Mouse (Mus musculus) WW6 (cell line): ENCODE measurements around the gene Phrf1.

Experiments
- DNase-seq: peaks from one replicate; pipeline ENCODE4 v3.0.0-alpha.2; 2013; ENCODE audit warnings: low read depth, low spot score

Phrf1 gene

DNA sequence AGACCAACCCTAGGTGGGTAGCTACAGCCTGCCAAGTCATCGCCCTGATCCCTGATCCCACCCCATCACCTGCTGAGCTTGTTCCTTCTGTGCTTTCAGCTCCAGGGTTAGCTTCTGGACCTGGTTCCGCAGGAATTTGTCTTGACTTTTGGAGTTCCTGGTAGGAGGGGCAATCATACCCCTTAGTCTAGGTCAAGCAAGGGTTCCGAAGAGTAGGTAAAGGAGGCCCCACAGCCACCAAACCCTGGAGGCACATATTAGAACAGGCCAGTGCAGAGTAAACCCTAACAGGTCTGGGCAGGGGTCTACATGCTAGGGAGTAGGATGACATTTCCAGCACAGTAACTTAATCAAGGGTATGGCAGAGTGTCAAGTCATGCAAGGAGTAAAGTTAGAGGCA is 15.5 kb upstream of the Phrf1 start:
- no peak for DNase-seq

DNA sequence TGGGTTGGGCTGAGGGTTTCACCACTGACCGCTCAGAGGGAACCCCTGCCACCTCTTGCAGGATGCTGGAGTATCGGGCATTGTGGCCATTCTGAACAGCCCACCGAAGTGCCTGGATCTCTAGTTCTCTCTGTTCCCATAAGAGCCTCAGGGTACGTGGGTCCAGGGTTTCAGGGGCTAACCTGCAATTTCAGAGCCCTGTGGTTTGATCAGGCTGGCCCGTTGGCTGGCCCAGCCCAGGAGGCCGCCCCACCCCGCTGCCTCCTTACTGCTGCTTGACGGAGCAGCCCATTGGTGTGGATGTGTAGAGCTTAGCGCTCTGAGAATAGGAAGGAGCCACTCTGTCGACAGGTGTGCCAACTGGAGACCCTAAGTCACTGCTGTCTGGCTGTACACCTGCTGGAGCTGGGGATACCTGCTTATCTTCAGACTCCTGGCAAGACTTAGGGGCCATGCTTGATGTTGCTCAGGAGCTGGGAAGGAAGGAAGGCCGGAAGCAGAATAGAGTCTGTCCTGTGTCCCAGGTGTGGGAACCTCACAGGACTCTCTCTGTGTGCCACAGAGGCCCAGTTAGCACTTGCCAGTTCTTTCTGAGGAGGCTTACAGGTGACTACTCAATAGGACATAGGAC is 14.9 kb upstream of the Phrf1 start, which contains the start of gene Lmntd2:
Lmntd2 (minus strand) TSS at position 476 of the 631 bp plus-strand sequence.
- DNase-seq, result no peak

DNA sequence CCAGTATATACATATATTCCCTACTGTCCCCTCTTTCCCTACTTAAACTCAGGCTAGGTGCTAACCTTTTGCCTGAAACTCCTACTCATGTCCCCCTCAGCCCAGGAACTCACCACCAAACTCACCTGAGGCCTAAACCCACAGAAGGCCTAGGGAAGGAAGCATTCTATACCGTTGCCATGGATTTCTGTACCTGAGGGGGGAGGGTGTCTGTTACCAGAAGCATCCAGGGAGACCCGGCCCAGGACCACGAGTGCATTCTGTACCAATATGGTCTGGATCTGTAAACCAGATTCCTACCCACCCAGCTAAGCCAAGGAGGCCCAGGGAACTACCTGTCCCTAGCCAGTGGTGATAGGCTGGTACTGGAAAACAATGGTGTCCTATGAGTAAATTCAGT is 14.3 kb upstream of the Phrf1 start:
- no peak for DNase-seq

DNA sequence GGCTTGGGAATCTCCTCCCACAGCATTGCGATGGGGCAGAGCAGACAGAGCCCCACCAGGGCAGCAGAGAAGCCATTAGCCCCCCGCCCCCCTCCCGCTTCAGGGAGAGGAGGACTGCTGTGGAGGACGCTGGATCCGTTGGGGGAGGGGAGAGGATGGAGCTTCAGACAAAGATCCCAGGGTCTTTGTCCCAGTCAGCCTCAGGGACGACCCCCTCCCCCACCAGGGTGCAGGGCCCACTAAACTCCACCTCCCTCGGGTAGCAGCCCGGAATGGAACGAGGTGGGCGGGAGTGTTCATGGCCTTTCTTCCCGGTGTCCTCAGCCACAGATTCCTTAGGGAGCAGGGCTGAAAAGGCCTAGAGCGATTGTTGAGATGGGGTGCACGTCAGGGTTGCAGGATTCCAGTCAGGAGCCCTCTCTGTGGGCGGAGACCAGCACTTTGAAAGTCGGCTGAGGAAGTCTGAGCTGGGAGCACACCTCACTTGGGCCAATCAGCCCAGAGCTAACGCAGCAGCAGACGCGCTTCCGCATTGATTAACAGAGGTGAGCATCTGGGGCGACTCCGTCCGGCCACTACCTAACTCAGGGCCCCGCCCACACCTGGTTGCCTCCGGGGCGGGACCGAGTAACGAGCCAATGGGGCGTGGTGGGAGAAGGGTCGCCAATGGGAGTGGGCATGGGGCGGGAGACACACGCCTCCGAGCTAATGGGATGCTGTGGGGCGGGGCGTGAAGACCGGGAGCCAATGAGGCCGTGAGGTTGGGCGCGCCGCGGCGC is 13.3 kb upstream of the Phrf1 start, which contains the start of gene Rassf7:
Rassf7 (plus strand) TSS at position 760 of the 779 bp plus-strand sequence.
- peak; percentile 98 for DNase-seq

DNA sequence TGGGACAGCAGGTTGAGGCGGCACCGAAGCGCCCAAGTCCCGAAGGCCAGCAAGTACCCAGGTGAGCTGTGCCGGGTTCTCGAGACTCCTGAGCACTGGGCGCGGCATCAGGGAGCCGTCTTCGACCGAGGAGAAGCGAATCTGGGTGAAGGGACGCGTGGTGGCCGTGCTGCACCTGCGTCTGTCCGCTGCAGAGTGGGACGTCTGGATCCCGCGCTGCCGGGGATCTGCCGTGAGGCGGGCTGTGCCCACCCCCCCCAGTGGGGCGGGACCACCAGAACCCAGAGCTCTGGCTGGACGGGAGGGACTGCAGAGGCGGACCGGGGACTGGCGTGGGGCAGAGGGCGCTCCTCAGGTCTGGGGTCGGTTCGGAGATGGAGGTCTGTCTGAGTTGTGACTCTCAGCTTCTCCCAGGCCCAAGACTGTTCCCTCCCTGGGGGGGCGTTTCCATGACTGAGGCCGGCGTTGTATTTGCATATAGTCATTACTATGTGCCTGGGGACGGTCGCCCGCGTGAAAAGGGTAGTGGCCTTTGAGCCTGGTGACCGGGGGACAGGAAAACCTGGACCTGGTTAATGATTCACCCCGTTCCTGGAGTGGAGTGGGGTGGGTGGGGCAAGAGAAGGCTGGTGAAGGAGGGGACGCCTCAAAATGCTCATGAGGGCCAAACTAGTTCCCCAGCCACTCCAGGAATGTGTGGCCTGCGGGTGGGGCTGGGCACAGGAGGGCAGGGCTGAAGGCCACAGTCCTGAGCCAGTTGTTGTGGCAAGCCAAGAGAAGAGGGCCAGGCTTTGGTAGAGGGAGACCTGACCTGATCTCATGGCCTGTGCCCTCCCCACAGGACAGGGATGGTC is 12.5 kb upstream of the Phrf1 start:
- DNase-seq, result no peak

DNA sequence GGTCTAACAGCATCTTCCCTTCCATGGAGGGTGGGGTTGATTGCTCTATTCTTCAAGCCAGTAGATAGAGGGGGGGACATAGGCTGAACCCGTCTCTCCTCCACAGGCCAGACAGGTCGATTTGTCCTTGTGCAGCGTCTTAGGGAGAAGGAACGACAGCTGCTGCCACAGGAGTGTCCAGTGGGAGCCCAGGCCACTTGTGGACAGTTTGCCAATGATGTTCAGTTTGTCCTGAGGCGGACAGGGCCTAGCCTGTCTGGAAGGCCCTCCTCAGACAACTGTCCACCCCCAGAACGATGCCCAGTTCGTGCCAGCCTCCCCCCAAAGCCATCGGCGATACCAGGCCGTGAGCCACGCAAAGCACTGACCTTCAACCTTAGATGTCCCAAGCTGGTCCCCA is 11.7 kb upstream of the Phrf1 start:
- DNase-seq, result no peak

DNA sequence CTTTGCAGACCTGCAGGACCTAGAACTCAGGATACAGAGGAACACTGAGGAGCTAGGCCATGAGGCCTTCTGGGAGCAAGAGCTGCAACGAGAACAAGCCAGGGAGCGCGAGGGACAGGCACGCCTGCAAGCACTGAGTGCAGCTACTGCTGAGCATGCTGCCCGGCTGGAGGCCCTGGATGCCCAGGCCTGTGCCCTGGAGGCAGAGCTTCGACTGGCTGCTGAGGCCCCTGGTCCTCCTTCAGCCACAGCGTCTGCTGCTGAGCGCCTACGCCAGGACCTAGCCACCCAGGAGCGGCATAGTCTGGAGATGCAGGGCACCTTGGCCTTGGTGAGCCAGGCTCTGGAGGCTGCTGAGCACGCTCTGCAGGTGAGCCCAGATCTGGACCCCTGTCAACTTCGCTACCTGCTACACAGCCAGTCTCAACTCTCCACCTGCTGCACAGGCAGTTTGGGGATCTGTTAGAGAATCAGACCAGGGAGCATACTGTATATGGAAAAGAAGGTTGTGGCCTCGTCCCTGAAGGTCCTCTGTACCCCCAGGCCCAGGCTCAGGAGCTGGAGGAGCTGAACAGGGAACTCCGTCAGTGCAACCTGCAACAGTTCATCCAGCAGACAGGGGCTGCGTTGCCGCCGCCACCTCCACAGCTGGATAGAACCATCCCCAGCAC is 11.1 kb upstream of the Phrf1 start:
- no peak for DNase-seq

DNA sequence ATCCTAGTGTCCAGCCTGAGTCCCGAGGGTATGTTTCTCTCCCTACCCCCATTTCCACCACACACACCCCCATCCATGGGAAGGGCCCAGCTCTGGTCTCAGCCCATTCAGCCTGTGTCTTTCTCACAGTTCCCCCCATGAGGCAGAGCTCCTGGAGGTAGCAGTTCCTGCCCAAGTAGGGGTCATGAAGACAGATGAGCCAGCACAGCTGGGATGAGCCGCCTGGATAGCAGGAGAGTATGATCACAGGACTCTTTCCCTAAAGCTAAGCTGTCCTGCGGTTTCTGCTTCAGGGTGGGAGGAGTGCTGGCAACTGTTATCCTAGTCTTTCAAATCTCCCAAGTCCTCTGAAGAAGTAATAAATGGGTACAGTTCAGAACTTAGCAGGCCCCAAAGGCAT is 10.4 kb upstream of the Phrf1 start:
- no peak for DNase-seq

DNA sequence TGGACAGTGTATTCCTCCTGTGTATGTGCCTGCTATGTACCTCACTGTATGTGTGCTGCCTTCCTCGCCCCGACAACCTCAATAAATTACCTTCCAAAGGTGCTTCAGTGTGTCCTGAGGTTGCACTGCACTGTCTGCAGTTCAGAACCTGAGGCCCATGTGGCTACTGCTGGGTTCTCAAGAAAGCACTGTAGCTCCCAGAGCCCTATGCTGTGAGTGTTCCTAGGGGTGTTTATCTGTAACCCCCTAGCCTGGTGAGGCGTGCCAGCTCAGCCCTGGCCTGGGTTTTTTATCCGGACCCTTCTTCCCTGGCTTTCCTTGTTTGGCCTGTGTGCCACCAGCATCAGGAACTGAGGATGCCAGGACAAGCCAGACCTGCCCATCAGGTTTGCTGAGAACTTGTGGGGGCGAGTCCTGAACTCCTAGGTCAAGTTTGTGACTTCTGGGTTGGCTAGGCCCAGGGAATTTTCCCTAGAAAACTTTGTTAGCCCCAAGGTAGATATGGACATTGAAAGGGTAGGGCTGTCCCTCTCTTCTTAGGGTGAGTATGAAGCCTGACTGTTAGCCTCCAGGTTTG is 9.9 kb upstream of the Phrf1 start:
- DNase-seq, result no peak

DNA sequence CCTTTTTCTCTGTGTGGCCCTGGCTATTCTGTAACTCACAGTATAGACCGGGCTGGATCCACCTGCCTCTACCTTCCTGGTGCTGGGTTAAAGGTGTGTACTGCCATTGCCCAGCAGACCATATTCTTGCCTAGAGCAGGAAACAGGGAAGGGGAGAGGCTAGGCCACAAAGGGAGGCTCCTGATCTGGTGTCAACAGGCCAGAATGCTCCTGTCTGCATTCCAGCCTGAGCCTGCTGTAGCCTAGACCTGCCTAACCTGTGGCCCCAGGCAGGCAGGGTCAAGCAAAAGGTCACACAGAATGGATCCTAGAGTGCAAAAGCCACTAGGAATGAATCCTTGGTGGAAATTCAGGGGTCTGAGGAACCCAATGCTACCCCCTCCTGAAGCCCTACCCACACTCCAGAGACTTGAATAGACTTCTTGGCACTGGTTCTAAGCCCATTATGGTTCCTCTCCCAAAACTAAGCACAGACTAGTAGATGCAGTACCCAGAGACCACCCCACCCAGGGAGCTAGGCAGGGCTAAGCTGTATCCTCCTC is 9.0 kb upstream of the Phrf1 start:
- no peak for DNase-seq

DNA sequence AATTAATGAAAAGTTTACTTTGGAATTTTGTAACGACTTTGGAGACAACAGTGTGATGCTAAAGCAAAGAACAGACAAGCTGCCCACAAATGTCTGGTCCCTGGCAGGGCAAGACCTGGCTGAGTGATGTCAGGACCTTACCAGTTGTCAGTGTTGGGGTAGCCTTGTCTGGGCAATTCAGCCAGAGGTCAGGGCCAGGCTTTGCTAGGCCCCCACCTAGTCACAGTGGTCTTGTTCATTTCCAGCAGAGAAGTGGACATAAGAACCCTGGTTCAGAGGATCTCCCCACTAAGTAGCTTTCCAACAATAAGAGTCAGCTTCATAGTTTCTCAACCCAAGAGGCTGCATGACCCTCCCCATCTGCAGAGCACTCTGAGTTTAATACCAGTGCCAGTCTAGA is 8.2 kb upstream of the Phrf1 start:
- no peak for DNase-seq

DNA sequence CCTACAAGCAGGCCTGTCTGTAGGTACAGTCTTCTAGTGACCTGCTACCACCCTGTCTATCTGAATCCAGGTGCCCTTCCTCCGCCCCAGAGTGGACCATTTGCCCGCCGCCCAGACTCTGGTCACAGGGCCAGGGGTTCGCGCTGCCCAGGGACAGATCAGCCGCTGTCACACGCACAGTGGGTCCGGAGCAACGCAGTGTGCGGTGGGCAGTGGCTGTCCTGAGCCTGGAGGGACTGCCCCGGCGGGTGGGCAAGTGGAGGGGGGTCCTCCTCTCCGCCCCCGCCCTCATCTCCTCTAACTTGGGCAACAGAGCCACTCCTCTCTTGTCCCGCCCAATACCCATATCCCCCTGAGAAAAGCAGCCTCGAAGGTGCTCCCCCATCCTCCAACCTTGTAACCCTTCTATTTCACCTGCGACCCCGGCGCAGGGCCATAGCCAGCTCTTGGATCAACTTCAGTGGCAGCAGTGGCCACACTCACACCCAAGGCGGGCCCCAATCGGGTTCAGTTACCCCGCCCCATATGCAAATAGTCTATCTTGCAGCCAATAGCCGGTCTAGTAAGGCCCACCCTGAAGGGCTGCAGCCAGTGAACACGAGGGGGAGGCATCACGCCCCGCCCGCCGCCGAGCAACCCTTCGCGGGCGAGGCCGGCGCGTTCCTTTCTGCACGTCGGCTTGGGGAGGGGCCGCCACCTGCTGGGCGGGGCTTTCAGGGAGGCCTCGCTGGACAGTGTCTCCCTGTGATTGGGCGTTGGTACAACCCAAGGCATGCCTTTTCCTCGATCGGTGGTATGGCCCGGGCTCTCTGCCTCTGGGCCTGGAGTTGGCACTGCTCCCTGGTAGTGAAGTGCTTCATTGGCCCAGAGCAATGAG is 7.1 kb upstream of the Phrf1 start:
- DNase-seq, result peak; percentile 88

DNA sequence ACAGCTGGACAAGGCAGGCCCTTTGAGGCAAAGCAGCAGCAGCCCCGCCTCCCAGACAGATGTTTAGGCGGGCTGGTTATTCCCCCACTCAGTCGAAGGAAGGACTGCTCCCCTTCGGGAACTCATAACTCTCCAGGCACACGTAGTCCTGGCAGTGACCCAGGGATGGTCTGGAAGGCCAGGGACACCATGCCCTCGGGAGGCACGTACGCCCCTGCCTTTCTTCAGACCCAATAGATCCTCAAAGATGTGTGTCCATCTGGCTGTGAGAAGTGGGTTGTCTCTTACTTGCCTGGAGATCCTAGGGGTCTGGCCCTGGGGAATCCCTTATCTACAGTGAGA is 6.5 kb upstream of the Phrf1 start:
- no peak for DNase-seq

DNA sequence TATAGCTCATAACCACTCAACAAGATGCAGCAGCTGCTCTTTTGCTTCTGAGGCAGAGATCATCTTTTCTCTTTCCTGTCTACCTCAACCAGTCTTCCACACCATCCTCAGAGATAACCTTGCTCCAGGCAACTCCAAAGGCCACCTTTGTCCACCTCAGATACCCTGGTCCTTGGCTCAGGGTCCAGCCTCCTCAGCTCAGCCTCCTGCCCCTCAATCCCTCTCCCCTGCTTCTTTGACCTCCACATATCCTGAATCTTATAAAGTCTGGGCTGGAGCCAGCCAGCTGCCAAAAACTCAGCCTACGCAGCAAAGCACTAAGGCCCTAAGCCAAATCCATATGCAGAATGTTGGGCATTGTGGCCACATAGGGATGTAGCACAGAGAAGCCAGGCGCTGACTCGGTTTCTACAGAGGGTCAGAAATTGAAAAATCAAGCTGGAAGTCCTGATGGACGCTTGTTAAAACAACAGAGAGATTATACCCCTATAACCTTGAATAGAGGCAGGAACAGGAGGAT is 5.8 kb upstream of the Phrf1 start:
- DNase-seq, result no peak

DNA sequence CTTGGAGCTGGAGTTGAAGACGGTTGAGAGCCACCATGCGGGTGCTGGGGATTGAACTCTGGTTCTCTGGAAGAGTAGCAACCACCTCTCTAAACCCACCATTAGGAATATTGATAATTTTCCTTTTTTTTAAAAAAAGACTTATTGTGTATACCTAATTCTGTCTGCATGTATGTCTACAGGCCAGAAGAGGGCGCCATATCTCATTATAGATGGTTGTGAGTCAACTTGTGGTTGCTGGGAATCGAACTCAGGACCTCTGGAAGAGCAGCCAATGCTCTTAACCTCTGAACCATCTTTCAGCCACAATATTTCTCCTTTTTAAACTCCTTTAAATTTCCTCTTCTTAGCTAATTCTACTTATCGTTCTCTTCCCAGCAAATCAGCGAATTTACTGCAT is 2.0 kb upstream of the Phrf1 start:
- DNase-seq, result no peak

DNA sequence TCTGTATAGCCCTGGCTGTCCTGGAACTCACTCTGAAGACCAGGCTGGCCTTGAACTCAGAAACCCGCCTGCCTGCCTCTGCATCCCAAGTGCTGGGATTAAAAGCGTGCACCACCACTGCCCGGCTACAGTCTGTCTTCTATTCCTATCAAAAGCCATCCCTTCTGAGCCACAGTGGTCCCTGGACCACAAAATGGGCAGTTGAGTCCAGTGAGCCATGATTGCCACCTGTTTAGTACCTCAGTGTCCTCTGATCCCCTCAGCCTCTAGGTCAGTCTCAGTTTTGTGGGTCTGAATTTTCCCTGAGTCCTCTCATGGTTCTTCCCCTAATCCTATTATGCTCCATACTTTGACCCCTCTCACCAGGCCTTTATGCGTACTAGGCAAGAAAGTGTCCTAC is 788 bp upstream of the Phrf1 start:
- no peak for DNase-seq

DNA sequence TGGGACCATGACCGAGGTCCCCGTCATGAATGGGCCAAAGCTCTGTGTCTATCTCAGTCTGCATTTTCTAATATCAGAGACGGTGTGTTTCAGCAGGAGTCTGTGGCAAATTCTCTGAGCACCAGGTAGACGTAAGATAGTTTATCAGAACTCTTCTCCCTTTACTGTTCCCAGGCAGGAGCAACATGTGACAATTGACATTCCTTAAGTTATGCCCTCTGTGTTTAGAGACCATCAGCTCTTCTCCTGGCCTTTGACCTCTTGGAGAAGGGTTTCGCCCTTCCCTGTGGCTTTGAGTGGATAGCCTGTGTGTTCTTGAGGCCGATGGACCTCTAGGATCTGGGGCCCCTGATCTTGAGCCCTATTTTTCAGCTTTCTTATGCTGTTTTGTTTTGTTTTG is 1.1 kb downstream of the Phrf1 start:
- no peak for DNase-seq

DNA sequence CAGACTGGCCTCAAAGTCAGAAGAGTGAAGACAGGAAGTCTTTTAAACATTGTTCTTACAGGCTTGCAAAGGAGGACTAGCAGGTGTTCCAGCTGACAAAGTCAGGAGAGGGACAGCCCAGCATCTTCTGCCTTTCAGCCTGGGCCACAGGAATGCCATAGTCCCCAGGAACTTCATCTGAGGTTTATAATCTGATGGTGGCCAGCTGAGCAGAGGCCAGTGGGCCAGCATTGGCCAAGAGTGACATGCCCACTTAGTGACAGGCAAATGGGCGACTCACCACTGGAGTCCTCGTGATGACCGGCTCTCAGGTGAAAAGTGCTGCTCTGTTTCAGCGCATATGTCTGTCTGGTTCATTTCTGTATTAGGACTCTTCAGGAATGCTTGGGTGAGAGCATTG is 2.0 kb downstream of the Phrf1 start:
- no peak for DNase-seq

DNA sequence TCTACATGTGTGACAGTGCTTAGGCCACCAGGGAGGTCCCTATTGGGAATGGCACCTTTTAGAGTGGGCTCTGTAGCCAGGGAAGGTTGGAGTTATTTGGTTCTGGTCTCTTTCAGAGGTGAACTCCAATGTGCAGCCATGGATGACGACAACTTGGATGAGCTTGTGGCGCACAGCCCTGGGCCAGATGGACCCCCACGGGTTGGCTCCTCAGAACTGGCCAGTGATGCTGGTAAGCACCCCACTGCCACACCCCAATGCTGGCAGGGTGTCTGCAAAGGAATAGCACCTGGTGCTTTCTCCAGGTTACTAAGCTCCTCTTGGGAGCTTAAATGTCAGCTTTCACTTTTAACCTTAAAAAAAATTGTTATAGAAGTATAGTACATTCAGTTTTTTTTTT is 2.5 kb downstream of the Phrf1 start:
- no peak for DNase-seq

DNA sequence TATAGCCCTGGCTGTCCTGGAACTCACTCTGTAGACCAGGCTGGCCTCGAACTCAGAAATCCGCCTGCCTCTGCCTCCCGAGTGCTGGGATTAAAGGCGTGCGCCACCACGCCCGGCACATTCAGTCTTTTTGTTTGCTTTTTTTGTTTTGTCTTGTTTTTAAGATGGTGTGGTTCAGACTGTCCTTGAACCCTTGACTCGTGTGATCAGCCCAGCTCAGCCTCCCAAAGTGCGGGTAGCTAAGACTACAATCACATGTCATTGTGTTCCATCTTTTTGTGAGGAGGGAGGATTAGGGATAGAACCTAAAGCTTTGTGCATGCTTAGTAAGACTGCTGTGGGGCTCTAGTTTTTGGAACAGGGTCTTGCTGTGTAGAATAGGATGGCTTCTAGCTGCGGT is 3.0 kb downstream of the Phrf1 start:
- DNase-seq, result no peak
